Mouse (Mus musculus): Measurements from ENCODE around the gene Rab3gap1. TPM values are rescaled to one million over a fixed set of nuclear protein-coding genes. Genes with fewer than 3 reads are reported as not detected.

Rab3gap1 gene
- total RNA-seq, 2 experiments from 2014 or later = 41.4 to 46.1 TPM

DNA sequence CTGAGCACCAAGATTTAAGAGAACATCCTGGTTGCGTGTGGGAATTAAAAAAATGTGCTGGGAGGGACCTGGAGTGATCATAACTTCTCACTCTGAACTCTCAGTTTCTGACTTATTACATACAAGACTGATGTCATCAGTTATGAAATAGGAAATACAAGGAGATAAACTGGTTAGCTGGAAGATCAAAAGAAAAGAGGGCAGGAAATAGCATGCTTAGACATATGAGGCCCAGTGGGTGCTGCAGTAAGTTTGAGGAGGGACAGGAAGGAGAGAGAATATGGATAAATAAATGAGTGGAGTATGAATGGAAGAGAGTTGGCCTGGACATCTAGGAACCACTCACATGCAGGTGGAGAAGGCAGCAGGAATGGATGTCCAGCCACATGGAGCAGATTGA, 109.6 kb downstream of the Rab3gap1 start:
- intact Hi-C loops (cut with DNase I) = no loop called here
- DNase-seq = no peak

DNA sequence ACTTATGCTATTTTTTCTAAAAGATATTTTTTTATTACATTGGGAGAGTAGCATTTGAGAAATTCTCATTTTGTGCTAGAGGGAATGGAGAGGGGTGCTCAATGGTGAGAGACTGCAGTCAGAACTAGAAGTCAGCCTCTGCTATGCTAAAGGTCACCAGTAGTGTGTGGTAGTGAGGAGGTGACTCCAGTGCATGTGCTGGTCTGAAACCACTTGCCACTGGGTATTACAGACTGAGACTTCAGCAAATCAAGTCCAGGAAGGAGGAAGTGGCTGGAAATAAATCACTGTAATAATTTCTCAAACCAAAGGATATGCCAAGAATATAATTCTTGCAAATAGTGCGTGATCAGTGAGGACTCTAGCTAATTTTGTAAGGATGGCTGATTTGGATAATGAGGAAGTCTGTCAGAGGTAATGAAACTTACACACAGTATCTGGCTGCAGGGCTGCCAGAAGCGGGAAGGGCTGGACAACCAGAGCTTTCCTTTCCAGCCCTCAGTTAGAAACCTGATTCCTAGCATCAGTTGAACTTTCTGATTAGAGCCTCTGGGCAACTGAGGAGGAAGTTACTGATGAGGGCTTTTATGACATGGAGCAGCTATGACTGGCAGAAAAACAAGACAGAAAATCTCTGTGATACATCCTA, 112.5 kb downstream of the Rab3gap1 start:
- intact Hi-C loops (cut with DNase I) = no loop called here

DNA sequence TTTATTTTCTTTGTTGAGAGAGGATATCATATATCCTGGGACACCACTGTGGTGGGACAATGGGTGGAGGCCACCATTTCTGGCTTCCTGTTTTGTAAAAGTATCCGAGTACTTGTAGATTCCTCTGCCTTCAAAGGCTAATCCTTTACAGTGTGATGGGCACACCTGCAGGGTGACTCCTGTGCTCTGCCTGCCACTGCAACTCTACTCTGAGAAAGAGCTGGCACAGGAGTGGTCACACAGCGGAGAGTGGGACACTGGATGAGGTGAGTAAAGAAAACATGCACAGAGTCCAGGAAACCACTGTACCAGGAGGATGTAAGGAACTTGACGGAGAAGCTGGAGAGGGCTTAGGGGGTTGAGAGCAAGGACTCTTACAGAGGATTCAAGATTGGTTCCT, 113.7 kb downstream of the Rab3gap1 start:
- intact Hi-C loops (cut with DNase I) = no loop called here
- DNase-seq = no peak

More for the DNA sequence above, 112.5 kb downstream of the Rab3gap1 start:
- no peak for DNase-seq

DNA sequence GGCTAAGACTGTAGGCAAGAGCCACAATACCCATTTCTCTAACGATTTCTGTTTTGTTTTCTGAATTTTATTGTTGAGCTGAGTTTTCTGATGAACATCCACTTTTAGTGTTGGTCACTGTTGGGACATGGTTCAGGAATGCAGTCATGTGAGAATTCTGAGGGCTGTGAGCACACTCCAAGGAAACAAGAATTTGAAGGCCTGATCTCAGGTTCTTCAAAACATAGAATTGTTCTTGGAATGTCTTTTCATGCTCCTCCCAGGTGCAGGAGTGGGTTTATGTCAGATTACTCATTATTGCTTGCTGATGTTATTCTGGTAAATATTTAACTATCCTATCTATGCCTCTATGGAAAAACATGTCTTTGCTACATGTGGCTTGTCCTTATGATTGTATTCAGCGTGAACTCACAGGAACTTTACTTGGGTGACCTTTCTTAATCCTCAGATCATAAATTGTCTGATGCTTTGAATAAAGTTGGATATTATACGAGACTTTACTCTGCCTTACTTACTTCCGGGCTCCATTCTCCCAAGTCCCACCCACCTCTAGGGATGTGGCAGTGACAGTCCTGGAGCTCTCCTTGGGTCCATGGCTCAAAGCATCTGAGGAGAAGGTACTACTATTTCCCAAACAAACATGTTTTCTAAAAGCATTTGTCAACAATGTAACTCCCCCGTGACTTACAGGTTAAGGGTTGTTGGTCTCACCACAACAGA, 114.9 kb downstream of the Rab3gap1 start:
- intact Hi-C loops (cut with DNase I) = no loop called here
- DNase-seq = no peak

DNA sequence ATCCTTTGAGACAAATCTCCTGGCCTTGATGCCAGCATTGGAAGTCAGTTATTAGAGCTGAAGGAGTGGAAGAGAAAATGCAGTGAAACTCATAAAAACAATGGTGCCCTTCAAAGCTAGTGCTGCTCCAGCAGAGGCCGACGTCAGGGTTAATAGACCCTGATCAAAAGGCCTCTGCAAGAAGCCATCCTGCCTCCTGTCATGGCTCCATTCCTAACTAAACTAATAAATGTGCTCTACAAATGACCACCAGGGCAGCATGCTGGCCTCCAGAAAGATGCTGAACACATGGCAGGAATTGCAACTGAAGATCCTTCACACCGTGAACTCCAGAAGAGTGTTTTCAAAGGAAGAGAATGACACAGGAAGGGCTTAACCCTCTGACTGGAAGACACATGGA, 116.8 kb downstream of the Rab3gap1 start:
- intact Hi-C loops (cut with DNase I) = no loop called here

DNA sequence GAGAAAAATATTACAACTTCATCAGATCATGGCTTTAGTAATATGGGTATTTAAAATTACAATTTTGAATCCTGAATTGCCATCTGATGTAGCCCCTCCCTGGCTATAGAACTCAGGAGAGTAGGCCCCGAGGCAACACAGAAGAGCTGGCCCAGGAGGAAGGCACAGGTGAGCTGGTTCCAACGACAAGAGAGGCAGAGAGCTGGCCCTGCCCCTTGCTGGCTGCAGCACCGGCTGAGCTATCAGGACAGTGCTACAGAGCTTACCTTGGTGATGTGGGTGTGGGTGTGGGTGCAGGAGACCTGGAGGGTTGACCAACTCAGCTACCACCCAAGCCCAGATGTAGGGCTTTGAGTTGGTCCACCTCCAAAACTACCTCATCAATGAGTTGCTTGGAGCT, 119.7 kb downstream of the Rab3gap1 start:
- no peak for DNase-seq
- intact Hi-C loops (cut with DNase I) = no loop called here

More for the DNA sequence above, 116.8 kb downstream of the Rab3gap1 start:
- no peak for DNase-seq

DNA sequence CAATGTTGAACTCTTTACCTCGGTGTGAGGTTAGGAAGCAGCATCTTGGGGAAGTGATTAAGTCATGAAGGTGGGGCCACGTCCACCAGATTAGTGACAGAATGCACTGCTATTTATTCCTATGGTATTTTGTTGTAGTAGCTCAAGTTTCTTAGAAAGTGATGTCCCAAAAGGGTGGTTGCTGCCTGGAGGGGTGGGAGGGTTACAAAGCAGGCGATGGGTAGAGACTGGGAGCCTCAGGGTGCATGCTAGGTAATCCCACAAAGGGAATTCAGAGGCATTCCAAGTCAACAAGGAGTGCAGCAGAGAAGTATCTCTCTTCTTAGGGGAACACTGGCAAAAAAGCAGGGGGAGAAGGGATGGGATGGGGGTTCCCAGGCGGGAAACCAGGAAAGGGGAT, 120.8 kb downstream of the Rab3gap1 start:
- DNase-seq = no peak
- intact Hi-C loops (cut with DNase I) = no loop called here

DNA sequence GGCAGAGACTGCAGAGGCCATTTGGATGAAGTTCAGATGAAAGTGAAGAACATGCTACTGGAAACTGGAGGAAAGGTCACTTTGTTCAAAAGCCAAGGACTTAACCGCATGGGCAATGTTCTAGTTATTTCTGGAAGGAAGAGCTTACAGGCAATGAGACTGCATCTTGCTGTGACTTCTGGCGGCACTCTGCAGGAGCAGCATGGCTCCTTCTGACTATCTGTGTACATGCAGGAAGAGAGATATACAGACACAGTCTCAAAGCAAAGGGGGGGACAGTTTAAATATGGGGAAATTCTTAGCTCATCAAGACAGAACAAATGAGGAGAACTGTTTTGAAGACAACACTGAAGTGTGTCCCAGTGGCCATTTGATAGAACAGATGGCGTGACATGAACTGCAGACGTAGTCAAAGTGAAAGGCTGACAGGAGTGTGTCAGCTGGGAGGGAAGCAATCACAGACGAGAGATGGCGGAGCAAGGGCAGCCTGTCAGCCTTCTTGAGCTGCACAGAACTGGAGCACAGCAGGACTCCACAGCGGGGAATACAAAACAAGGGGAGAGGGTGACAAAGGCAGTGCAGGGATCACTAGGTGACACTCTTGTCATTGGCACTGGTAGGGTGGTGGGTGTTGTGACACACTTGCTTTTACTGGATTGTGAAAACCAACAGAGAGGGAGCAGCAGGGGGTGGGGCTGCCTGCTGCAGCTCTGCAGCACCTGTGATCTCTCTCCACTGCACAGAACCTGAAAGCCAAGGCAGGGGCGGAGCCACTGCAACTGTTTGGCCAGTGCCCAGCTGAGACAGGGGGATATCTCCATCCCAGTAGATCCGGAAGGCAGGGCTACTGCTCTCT, 121.5 kb downstream of the Rab3gap1 start:
- peak; percentile 59 to 64 for DNase-seq
- intact Hi-C loops (cut with DNase I) = no loop called here

Other genes starting within 250 kb of the Rab3gap1 start
- 1 to 10 TPM; 5.1 to 7.9 TPM for gene Tmem163, start 189.2 kb upstream of the Rab3gap1 start, total RNA-seq (2021)
- under 1 TPM in 1 of 2 experiments, not detected in 1; 0.31 TPM for gene Acmsd, start 139.4 kb upstream of the Rab3gap1 start, total RNA-seq (2021)
- 10 to 100 TPM; 33.5 to 33.9 TPM for gene Ccnt2, start 94.6 kb upstream of the Rab3gap1 start, total RNA-seq (2021)
- under 1 TPM in 1 of 2 experiments, not detected in 1; 0.07 TPM for gene Map3k19, start 13.7 kb upstream of the Rab3gap1 start, total RNA-seq (2021)
- 1 to 10 TPM; 4.0 to 5.9 TPM for gene Zranb3, start 234.3 kb downstream of the Rab3gap1 start, total RNA-seq (2021)
- 10 to 100 TPM; 58.4 to 60.7 TPM for gene R3hdm1, start 234.5 kb downstream of the Rab3gap1 start, total RNA-seq (2021)

Data from heart, postnatal 10 days (tissue).